Comparison of ENCODE assay signal across 25 mouse cellular contexts in genomic region chr7:66923595-66923994, GRCm38 (mm10).
"Had no signal": no experiment of that assay in that cellular context is flagged by ENCODE, and none has a peak within 500 bp of the region (broad histone marks: within the 10 kb centered on the region; RNA-seq: fewer than 3 reads in every experiment).

No protein-coding gene starts in this region.

- H3K27ac ChIP-seq: forebrain, embryonic 15.5 days; heart, adult 2 months; heart, embryonic 13.5 days; heart, embryonic 15.5 days; hindbrain, embryonic 13.5 days; hindbrain, embryonic 15.5 days; hindbrain, postnatal 0 days; kidney, embryonic 15.5 days; kidney, postnatal 0 days; limb, embryonic 13.5 days had no signal

- H3K4me2 ChIP-seq: forebrain, embryonic 15.5 days; heart, embryonic 11.5 days; heart, embryonic 13.5 days; heart, embryonic 15.5 days; hindbrain, embryonic 13.5 days; hindbrain, embryonic 15.5 days; kidney, embryonic 15.5 days; limb, embryonic 13.5 days had no signal

- H3K36me3 ChIP-seq: forebrain, embryonic 15.5 days; heart, embryonic 13.5 days; heart, embryonic 15.5 days; hindbrain, embryonic 13.5 days; hindbrain, embryonic 15.5 days; kidney, embryonic 15.5 days had no signal

- ATAC-seq: forebrain, embryonic 15.5 days; forebrain, postnatal 0 days; hindbrain, postnatal 0 days; intestine, embryonic 16.5 days had no signal

- H3K4me1 ChIP-seq: forebrain, embryonic 15.5 days; hindbrain, embryonic 13.5 days; hindbrain, embryonic 15.5 days; limb, embryonic 13.5 days had no signal

- H3K9me3 ChIP-seq: forebrain, embryonic 15.5 days; heart, embryonic 13.5 days; heart, embryonic 15.5 days; hindbrain, embryonic 13.5 days; hindbrain, embryonic 15.5 days; kidney, embryonic 15.5 days; limb, embryonic 13.5 days had no signal

- H3K27me3 ChIP-seq: forebrain, embryonic 15.5 days; heart, embryonic 13.5 days; heart, embryonic 15.5 days; hindbrain, embryonic 13.5 days; hindbrain, embryonic 15.5 days; kidney, embryonic 15.5 days; limb, embryonic 13.5 days had no signal

- H3K4me3 ChIP-seq: forebrain, embryonic 15.5 days; heart, adult 2 months; heart, embryonic 13.5 days; heart, embryonic 15.5 days; hindbrain, embryonic 13.5 days; hindbrain, embryonic 15.5 days; kidney, embryonic 15.5 days; limb, embryonic 13.5 days had no signal

- H3K9ac ChIP-seq: forebrain, embryonic 15.5 days; forebrain, postnatal 0 days; heart, embryonic 13.5 days; heart, embryonic 15.5 days; hindbrain, embryonic 13.5 days; hindbrain, embryonic 15.5 days; kidney, embryonic 15.5 days; limb, embryonic 13.5 days had no signal

- DNase-seq: forebrain, postnatal 0 days; gastrocnemius, postnatal 14 days; gastrocnemius, postnatal 36 days; heart, adult 2 months; heart, postnatal 14 days; heart, postnatal 36 days; kidney, adult 11 months; kidney, adult 2 months; kidney, adult 9 months; kidney, postnatal 14 days; kidney, postnatal 36 days; layer of hippocampus, adult 9-11 months; layer of hippocampus, postnatal 36 days; left cerebral cortex, postnatal 4 days had no signal
